ENCODE assay signal across 23 mouse cellular contexts in genomic region chr13:104005231-104005845, GRCm38 (mm10).
"Had no signal": no experiment of that assay in that cellular context is flagged by ENCODE, and none has a peak within 500 bp of the region (broad histone marks: within the 10 kb centered on the region; RNA-seq: fewer than 3 reads in every experiment).

No protein-coding gene starts in this region.

- H3K4me3 ChIP-seq: layer of hippocampus, adult 2 months; limb, embryonic 10.5 days; limb, embryonic 13.5 days; liver, embryonic 12.5 days; liver, embryonic 15.5 days; lung, embryonic 15.5 days; megakaryocyte, embryonic 14.5 days; midbrain, embryonic 10.5 days; neural tube, embryonic 12.5 days; neural tube, embryonic 15.5 days; stomach, embryonic 15.5 days had no signal

- H3K27ac ChIP-seq: layer of hippocampus, adult 2 months; limb, embryonic 10.5 days; limb, embryonic 13.5 days; liver, embryonic 12.5 days; liver, embryonic 15.5 days; lung, embryonic 15.5 days; midbrain, embryonic 10.5 days; neural tube, embryonic 12.5 days; neural tube, embryonic 15.5 days; stomach, embryonic 15.5 days had no signal

- DNase-seq: kidney, adult 9 months; kidney, postnatal 14 days; layer of hippocampus, adult 9-11 months; liver; lung, adult 18-20 months; lung, postnatal 10 days; lung, postnatal 36 days; midbrain, embryonic 14.5 days; right cerebral cortex, adult 18-20 months; right cerebral cortex, postnatal 25 days; spleen, adult 18-20 months; thymus, postnatal 25 days had no signal
